Mouse (Mus musculus) lung, postnatal 10 days (tissue): ENCODE measurements at regions not wholly inside any gene's neighbourhood (a gene's known extent, or its start where the extent isn't known, plus 50 kb on each side); places are given as distances from the start of the nearest gene placed in this dataset.
A peak's percentile ranks its signal among the peaks of the same experiment; 100 is the strongest.
"Not testable (repeated sequence)": the region's sequence is repeated elsewhere in the genome, so short reads cannot be mapped to it uniquely, and the experiment has no call there.

Source experiments
- DNase-seq: peaks from one replicate; pipeline ENCODE4 v3.0.0; 2021

DNA sequence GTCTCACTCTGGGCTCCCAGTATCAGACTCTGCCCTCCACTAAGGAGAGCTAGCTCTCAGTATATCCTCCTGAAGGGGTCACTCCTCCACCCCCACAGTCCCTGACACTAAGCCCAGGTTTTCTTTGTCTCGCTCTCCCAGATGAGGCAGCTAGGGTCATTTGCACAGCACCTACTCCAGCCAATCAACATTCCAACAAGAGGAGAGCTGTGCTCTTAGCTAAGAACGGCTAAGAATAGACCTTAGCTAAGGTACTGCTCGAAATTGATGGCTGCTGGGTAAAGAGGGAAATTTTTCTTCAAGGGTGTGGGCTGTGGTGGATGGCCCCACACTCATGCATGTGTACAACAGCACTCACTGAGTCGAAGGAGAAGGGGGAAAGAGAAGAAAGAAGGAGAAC lies 86.3 kb upstream of the Nt5e start:
- no peak for DNase-seq

DNA sequence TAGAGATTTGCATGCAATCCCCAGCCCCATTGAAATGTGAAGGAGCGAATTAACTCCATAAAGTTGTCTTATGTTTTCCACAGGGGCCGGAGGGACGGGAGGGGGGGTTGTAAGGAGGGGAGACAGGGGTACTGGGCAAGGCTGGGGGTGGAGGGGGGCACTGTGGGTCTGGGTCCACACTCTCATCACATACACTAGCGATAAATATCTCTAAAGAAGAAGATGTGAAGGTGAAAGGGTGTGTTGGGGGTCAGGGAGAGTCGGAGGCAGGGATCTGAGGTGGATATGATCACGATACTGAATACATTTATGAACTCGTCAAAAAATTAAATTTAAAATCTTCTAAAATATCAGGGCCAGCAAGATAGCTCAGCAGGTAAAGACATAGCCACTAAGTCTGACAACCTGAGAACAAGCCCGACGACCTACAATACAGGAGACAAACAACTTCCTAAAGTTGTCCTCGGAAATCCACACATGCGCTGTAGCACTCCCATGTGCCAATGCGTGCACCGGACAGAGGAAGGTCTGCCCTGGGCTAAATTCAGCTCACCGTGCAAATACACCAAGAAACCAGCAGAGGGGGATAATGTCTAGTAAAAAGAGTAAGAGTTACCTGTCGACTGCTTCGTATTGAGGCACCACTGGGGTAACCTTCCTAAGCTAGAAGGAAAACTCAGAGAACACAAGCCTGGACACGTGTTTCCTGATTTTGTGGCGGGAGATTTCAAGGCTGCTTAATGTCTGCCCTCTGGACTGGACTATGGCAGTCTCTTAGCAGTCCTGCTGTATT lies 85.6 kb upstream of the Nt5e start:
- peak; percentile 91 for DNase-seq

DNA sequence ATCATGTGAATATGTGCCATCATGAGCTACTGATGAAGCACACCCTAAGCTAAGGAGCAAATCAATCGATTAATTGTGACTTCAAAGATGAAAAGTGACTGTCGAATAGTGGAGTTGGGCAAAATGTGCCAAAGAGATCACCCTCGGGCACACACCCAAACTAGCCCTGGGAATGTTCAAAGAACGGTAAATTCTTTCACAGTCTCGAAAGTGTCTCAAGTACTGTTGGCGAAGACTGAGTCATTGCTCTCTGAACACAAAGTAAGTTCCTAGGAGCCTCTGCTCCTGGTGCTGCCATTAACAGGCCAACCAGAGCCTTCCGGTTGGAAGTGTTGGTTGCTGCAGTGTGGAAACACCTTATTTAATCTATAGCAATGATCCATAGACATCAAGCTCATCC lies 84.5 kb upstream of the Nt5e start:
- peak; percentile 27 for DNase-seq

- DNase-seq = no peak
Measured at GRCm38 (mm10) chr9:88244492-88244891, 82.5 kb upstream of the Nt5e start.

DNA sequence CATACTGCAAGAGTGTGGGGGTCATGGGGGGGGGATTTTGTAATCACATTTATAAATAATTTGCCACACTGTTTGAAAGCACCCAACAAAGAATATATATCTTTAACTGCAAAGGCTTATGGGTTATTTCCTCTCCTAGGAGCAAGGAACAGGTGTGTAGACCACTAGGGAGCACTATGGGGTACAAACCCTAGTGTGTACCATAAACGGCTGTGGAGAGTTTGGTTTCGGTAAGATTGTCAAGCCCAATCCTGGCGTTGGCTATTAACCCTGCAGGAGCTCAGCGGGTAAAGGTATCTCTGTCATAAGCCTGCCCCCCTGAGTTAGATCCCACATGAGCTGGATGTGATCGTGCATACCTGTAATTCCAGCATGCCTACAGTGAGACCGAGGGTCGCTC lies 71.0 kb upstream of the Nt5e start:
- no peak for DNase-seq

DNA sequence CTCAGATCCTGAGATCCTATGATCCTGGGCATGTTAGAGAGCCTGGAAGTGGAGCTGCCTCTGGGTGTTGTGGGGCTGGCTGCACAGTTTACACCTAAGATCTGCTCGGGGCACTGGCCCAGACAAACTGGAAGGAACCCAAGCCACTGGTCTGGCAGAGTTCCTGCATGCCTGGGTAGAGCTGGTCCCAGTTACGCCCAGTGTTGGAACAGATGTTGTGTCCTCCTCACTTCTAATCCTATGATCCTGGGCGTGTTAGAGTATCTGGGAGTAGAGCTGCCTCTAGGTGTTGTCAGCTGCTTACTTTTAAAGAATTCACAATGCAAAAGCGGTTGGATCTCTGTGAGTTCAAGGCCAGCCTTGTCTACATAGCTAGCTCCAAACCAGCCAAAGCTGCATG lies 67.4 kb upstream of the Nt5e start:
- no peak for DNase-seq

GRCm38 (mm10) chr9:88260072-88260635 lies 66.8 kb upstream of the Nt5e start:
- no peak for DNase-seq

DNA sequence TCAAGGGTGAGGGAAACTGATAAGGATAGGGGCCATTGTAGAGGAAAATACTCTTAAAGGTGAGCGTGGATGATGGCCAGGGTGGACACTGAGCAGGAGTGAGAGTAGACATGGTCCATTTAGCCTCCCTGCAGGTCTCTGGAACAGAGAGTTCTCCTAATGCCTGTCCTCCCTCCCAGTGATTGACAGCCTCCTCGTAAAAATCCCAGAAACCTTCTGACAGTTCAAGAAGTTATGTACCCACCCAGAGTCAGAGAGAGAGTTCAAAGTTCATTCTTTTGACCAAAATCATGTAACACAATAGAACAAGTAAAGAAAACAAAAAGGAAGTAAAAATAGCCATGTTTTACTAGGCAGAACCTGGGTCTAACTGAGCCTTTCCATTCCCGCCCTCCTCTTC lies 64.5 kb upstream of the Nt5e start:
- DNase-seq = no peak

- not testable (repeated sequence) for DNase-seq
Measured at GRCm38 (mm10) chr9:88266346-88266745, 60.7 kb upstream of the Nt5e start.

DNA sequence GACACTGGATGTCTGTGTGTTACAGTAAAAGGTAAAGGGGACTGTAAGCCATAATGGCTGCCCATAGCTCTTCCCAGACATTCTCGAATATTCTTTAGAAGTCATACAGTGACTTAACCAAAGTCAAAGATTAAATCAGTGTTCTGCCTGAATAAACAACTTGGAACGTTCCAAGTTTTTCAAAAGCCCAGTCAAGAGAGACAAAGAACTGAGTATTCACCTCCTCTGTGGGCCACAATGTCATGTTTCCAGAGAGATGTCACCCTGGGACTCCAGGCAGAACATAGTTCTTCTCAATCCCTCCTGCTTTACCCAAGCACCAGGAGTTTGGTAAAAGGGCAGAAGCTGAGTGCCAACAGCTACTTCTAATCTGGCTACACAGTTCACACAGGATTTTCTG lies 58.2 kb upstream of the Nt5e start:
- no peak for DNase-seq

GRCm38 (mm10) chr9:88269216-88269615 lies 57.8 kb upstream of the Nt5e start:
- DNase-seq = no peak

DNA sequence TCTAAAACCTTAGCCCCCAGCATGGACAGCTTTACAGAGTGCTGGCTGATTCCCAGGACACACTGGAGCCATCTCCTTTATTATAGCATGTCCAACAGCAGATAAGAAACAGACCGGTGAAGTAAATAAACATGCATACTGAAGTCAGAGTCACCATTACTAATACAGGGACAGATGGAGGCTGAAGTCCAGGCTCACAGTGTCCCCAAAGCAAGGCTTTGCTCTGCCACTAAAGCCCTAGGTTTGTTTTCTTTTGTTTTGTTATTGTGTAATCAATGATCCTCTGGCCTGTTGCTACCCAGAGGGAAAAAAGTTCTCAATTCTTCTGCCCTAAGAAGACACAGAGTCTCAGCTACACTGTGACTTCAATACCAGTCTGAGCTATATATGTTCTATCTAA lies 56.2 kb upstream of the Nt5e start:
- no peak for DNase-seq

- DNase-seq = no peak
Measured at GRCm38 (mm10) chr9:88273304-88273703, 53.7 kb upstream of the Nt5e start.

DNA sequence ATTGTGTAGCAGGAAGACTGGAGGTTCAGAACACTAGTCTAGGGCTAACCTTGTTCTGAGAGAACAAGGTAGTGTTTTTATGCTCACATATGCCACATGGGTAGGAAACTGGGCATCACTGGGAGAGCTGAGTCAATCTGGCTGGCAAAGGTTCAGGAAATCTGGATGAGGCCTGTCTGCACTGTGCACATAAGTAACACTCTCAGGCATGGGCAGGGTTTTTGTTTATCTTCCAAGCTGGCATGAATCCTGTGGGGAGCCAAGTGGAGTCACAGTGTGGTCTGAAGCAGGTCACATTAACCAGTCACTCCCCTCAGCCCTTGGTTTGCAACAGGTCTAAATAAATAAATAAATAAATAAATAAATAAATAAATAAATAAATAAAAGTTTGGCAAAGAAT lies 53.0 kb upstream of the Nt5e start:
- peak; percentile 68 for DNase-seq

GRCm38 (mm10) chr9:88274681-88275336 lies 52.2 kb upstream of the Nt5e start:
- no peak for DNase-seq

GRCm38 (mm10) chr9:88276023-88276568 lies 50.9 kb upstream of the Nt5e start:
- DNase-seq = no peak

DNA sequence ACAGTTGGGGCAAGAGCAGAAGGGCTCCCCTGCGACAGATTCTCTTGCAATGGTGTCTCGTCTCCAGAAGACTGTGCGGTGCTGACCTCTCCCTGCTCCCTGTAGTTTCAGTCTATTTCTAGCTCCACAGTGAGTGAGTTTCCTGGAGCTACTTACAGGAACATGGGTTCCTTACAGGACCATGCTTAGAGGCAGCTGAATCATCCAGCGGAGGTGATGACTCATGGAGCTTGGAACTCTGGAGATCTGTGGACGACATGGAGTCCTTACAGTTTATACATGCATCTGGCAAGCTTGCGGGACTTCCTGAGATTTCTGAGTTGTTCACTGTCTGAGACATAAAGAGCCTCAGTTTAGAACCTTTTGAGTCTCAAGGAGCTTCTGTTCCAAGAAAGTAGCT lies 50.0 kb upstream of the Nt5e start:
- no peak for DNase-seq
